Mouse (Mus musculus) limb, embryonic 13.5 days (tissue): ENCODE measurements around the gene Junb. TPM values are rescaled to one million over a fixed set of nuclear protein-coding genes. Genes with fewer than 3 reads are reported as not detected.

Experiments
- ATAC-seq: fragments of 200-750 bp; cut with Nextera tagmentation; 2 replicates; pipeline ENCODE4 v1.8.0; 2017; ENCODE audit warnings: low read depth, moderate number of reproducible peaks, moderate TSS enrichment; ENCODE audit not compliant: low FRiP score
- H3K27ac ChIP-seq: fragments of 300-500 bp; sonication (generic); 2 replicates; pipeline ENCODE4 v1.5.1; 2015; ENCODE audit warnings: inconsistent platforms, mild to moderate bottlenecking, moderate library complexity
- H3K27me3 ChIP-seq: fragments of 300-500 bp; sonication (generic); 2 replicates; pipeline ENCODE4 v1.6.1; 2015; ENCODE audit warnings: mild to moderate bottlenecking, inconsistent platforms
- H3K36me3 ChIP-seq: fragments of 300-500 bp; sonication (generic); 2 replicates; pipeline ENCODE4 v1.6.1; 2015; ENCODE audit warnings: inconsistent platforms, mild to moderate bottlenecking, moderate library complexity
- H3K4me1 ChIP-seq: fragments of 300-500 bp; sonication (generic); 2 replicates; pipeline ENCODE4 v1.6.1; 2015; ENCODE audit warnings: inconsistent platforms
- H3K4me2 ChIP-seq: fragments of 300-500 bp; sonication (generic); replicated peaks from 2 replicates; pipeline ENCODE4 v1.6.1; 2015; ENCODE audit warnings: inconsistent platforms, mild to moderate bottlenecking, moderate library complexity
- H3K4me3 ChIP-seq: fragments of 300-500 bp; sonication (generic); 2 replicates; pipeline ENCODE4 v1.5.1; 2015; ENCODE audit warnings: moderate library complexity, mild to moderate bottlenecking, inconsistent platforms
- H3K9ac ChIP-seq: fragments of 300-500 bp; sonication (generic); 2 replicates; pipeline ENCODE4 v1.6.1; 2015; ENCODE audit warnings: mild to moderate bottlenecking, inconsistent platforms
- H3K9me3 ChIP-seq: fragments of 300-500 bp; sonication (generic); 2 replicates; pipeline ENCODE4 v1.6.1; 2016; ENCODE audit warnings: inconsistent platforms
- WGBS: fragments of 180-500 bp; shearing (Covaris S2); methylation state at CpG from one replicate; pipeline ENCODE4 v1.1.7; 2015; 5-methylcytosine and 5-hydroxymethylcytosine counted together
- polyA plus RNA-seq: library from polyadenylated mRNA; unstranded; fragments of >200 nt; fragmentation: Nextera tagmentation; extraction: Ambion mirVana; gene quantifications from 2 replicates; pipeline ENCODE4 v1.2.1, GENCODE M21; 2015

The Junb gene
- polyA plus RNA-seq = 8.2 and 8.4 TPM in 2 replicates

DNA sequence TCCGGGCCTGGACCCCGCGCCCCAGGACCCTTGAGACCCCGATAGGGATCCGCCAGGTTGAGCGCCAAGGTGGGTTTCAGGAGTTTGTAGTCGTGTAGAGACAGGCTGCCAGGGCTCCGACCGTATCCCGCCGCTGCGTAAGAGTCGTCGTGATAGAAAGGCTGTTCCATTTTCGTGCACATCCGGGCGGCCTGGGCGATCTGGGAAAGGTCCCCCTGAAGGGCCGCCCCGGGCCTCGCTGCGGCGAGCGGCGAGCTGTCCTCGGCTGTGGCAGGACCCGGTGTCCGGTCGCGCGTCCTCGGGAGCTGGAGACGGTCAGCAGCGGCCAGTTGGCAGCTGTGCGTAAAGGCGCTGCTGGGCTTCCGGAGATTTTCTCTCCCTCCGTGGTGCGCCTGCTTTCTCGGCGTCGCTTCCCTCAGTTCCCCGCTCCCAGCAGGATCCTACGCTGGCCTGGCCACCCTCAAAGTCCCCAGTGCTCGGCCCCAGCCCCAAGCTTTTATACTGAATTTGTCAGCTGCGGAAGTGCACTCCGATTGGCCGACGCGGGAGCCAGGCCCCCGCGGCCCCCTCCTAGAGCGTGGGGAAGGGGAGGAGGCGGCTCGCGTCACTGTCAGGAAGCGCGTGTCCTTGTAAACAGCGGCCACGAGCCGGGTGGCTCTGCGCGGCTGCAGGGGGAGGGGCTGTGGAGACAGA is at the start of gene Junb:
TSS of gene Junb (minus strand) at position 471 of the 693 bp plus-strand sequence.
- Histone ChIP-seq H3K4me3 (peak within 1 kb of the TSS; percentile 59), H3K4me2 (peak within 1 kb of the TSS; percentile 98), H3K27me3 (peaks cover 27% of the 10 kb centered on the region), H3K4me1 (peaks cover 74% of the 10 kb centered on the region), H3K36me3 (peaks cover 13% of the 10 kb centered on the region), H3K27ac (peak within 1 kb of the TSS; percentile 48; the same call in 1 of the 2 replicates), H3K9ac (peak within 1 kb of the TSS; percentile 71), H3K9me3 (no peaks in the 10 kb centered on the region)
- WGBS = under 1% methylated on average over 63 of the region's 63 CpGs
- ATAC-seq = peak; percentile 58

DNA sequence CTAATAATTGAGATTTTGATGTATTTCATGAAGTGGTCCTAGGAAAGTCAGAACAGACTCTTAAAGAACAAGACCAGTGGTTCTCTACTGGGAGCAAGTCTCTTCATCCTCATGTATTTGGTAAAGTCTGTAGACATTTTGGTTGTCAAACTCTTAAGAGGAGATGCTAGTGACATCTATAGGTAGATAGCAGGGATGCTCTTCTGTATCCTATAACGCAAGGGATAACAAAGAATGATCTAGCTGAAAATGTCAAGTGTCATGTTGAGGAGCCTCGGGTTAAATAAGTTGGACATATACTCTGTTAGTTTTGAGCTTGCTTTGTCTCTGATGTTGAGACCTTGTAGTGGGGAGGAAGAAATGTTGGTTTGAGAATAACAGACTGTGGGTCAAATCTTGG is 49.4 kb upstream of the Junb start:
- H3K27ac ChIP-seq = no peak overlapping the region
- H3K36me3 ChIP-seq = peaks cover 49% of the 10 kb centered on the region
- no peak for ATAC-seq

DNA sequence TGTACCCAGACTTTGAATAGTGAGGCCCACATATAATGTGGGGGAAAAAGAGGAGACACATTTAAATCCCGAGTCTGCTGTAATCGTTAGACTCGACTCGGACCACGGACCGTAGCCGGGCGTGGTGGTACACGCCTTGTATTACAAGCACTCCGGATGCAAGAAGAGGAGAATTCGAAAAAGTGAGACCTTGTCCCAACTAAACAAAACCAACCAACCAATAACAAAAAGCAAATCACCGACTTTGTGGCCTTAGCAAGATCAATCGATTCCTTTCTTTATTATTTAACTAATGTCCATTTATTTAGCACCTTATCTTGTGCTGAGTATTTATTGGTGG is 49.0 kb upstream of the Junb start:
- Histone ChIP-seq H3K9ac (peak overlapping the region; percentile 99), H3K36me3 (peaks cover 49% of the 10 kb centered on the region), H3K4me2 (peak overlapping the region; percentile 94), H3K27ac (peak overlapping the region; percentile 92), H3K4me3 (peak overlapping the region; percentile 99), H3K27me3 (no peaks in the 10 kb centered on the region), H3K9me3 (no peaks in the 10 kb centered on the region), H3K4me1 (peaks cover 33% of the 10 kb centered on the region)
- WGBS = under 1% methylated on average over 13 of the region's 13 CpGs
- ATAC-seq = no peak

More for the DNA sequence above, 49.4 kb upstream of the Junb start:
- Histone ChIP-seq H3K9ac (peak overlapping the region; percentile 99), H3K4me2 (peak overlapping the region; percentile 94), H3K27me3 (no peaks in the 10 kb centered on the region), H3K9me3 (no peaks in the 10 kb centered on the region), H3K4me1 (peaks cover 33% of the 10 kb centered on the region), H3K4me3 (peak overlapping the region; percentile 99)
- WGBS = 39% methylated on average over 2 of the region's 2 CpGs

DNA sequence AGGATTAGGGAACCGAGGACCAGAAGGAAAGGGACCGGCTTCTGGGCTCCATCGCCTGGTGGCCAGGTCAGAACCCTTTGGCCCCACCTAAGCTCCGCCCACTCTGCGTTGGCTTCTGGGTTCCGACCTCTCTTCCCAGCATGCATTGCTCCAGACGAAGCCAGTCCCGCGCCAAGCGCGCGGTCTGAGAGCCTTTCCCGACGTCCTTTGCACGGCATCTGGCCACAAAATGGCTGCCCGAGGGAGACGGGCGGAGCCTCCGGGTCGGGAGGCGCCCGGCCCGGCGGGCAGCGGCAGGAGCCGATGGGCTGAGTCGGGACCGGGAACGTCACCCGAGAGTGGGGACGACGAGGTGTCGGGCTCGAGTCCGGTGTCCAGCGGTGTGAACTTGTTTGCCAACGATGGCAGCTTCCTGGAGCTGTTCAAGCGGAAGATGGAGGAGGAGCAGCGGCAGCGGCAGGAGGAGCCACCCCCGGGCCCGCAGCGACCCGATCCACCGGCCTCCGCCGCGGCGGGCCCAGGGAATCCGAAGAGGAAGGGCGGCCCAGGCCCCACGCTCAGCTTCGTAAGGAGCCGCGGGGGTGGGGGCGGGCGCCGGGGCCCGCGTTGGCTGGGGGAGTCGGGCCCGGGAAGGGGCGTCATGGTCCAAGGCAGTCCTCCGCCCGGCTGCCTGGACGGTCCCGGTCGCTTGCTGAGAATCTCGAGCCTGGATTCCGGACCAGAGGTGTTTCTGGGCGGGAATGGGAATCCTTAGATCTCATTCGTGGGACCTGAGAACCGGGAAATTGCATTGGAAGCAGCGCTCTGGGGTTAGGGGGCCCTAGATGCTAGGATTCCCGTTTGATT is 48.4 kb upstream of the Junb start, which contains the start of gene Trir:
TSS of gene Trir (plus strand) at position 154 of the 846 bp plus-strand sequence.
- H3K36me3 ChIP-seq = peaks cover 49% of the 10 kb centered on the region
- WGBS = under 1% methylated on average over 75 of the region's 75 CpGs

DNA sequence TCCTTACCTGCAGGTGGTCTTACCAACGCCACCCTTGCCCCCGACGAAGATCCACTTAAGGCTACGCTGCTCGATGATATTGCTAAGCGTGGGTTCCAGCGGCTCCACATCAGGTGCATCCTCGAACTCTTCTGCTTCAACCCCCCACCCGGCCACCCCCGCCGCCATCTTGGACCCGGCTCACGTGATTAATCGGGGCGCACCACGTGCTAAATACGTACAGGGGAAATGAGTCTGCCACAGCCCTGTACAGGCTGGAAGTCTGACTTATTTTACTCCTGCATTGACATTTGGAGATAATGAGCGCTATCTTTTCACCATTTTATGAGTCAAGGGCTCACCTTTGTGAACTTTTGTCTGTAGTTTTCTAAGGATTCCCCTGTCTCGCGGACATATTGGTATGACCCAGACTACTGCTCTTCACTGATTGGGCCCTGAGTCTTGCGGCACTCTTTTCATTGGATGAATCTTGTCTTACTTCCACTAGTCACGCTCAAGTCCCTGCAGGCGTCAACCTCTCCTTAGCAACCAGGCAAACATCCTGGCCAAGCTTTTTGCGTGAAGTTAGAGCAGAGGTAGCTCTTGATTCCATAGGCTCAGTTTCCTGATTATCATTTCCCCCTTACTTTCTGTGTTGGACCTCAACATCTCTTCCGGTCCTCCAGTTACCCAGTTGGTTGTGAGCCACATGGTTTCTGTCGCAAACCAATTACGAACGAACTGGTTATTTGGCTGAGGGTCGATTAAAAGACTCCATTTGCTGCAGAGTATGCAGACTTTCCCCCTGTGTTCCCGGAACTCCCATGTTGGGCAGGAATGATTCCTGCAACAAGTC is 46.8 kb upstream of the Junb start, which contains the start of gene Asna1:
TSS of gene Asna1 (minus strand) at position 184 of the 835 bp plus-strand sequence.
- Histone ChIP-seq H3K9me3 (no peaks in the 10 kb centered on the region), H3K4me3 (peak within 1 kb of the TSS; percentile 99), H3K36me3 (peaks cover 49% of the 10 kb centered on the region), H3K4me2 (peak within 1 kb of the TSS; percentile 94), H3K27ac (peak within 1 kb of the TSS; percentile 72), H3K4me1 (peaks cover 33% of the 10 kb centered on the region), H3K9ac (peak within 1 kb of the TSS; percentile 78), H3K27me3 (no peaks in the 10 kb centered on the region)
- WGBS = 5% methylated on average over 30 of the region's 30 CpGs
- ATAC-seq = peak; percentile 93

More for the DNA sequence above, 48.4 kb upstream of the Junb start, which contains the start of gene Trir:
- peak within 1 kb of the TSS; percentile 99 for H3K9ac ChIP-seq
- H3K4me1 ChIP-seq = peaks cover 33% of the 10 kb centered on the region
- peak; percentile 82 for ATAC-seq
- H3K27ac ChIP-seq = peak within 1 kb of the TSS; percentile 92
- H3K9me3 ChIP-seq = no peaks in the 10 kb centered on the region
- H3K4me2 ChIP-seq = peak within 1 kb of the TSS; percentile 94
- no peaks in the 10 kb centered on the region for H3K27me3 ChIP-seq
- H3K4me3 ChIP-seq = peak within 1 kb of the TSS; percentile 99

DNA sequence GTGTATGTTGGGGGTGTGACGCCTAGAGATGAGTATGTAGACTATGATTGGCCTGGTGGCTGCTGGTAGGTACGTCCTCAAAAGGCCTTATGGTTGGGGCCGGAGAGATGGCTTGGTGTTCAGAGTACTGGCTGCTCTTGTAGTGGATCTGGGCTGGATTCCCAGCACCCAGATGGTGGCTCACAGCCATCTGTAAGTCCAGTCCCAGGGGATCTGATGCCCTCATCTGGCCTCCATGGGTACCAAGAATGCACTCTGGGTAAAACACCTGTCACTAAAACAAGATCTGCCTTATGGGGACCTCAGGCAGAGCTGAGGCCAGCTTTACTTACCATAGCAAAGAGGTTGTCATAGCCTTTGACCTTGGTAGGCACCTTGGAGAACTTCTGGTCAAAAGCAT is 45.3 kb upstream of the Junb start:
- Histone ChIP-seq H3K4me2 (peak overlapping the region; percentile 94), H3K9me3 (no peaks in the 10 kb centered on the region), H3K4me1 (peaks cover 29% of the 10 kb centered on the region), H3K27me3 (no peaks in the 10 kb centered on the region), H3K9ac (no peak overlapping the region), H3K36me3 (peaks cover 51% of the 10 kb centered on the region), H3K27ac (no peak overlapping the region), H3K4me3 (peak overlapping the region; percentile 99)
- no peak for ATAC-seq
- WGBS = 95% methylated on average over 3 of the region's 3 CpGs

DNA sequence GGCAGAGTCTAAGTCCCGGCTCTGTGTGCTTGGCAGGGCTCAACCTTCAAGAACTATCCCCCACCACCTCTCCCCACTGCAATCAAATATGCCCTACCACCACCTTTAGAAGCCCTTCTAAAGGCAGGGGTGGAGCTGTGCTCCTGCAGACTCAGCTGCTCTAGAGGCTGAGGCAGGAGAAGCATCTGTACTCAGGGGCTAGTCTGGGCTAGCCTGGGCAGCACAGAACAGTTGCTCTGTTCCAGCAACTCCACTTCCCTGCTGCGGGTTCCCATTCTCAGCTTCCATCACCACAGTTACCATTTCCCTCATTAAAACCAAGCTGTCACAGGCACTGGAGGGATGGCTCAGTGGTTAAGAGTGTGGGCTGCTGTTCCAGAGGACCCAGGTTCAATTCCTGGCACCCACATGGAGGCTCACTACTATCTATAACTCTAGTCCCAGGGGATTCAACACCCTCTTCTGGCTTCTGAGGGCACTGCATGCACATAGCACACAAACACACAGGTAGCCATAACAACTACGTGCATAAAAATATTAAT is 43.1 kb upstream of the Junb start:
- H3K4me1 ChIP-seq = peaks cover 18% of the 10 kb centered on the region
- H3K9ac ChIP-seq = no peak overlapping the region
- peaks cover 70% of the 10 kb centered on the region for H3K36me3 ChIP-seq
- 95% methylated on average over 3 of the region's 3 CpGs for WGBS
- no peak overlapping the region for H3K27ac ChIP-seq
- no peaks in the 10 kb centered on the region for H3K27me3 ChIP-seq
- ATAC-seq = no peak
- no peak overlapping the region for H3K4me3 ChIP-seq
- no peaks in the 10 kb centered on the region for H3K9me3 ChIP-seq
- H3K4me2 ChIP-seq = no peak overlapping the region

DNA sequence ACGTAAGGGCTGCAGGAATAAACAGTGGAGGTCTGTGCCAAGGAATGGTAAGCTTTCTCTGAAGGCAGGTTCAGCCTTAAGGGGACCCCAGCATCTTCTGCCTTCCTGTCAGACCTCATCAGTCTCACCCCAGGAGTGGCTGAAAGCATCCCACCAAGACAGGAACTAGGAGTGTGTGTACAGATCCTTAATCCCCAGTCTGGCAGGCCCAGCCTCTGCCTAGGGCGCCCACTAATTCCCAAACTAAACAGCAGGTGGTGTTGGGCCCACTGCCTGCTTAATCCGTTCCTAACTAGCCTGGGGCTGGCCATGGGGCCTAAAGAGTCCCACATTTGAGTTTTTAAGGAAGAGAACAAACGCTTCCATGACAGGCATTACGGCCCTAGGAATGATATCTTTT is 38.7 kb upstream of the Junb start:
- ATAC-seq = no peak
- H3K4me1 ChIP-seq = peaks cover 5% of the 10 kb centered on the region
- no peak overlapping the region for H3K9ac ChIP-seq
- peaks cover 29% of the 10 kb centered on the region for H3K27me3 ChIP-seq
- WGBS = 57% methylated on average over 5 of the region's 5 CpGs
- H3K4me2 ChIP-seq = no peak overlapping the region
- peaks cover 52% of the 10 kb centered on the region for H3K36me3 ChIP-seq
- no peak overlapping the region for H3K27ac ChIP-seq
- no peaks in the 10 kb centered on the region for H3K9me3 ChIP-seq
- H3K4me3 ChIP-seq = no peak overlapping the region

DNA sequence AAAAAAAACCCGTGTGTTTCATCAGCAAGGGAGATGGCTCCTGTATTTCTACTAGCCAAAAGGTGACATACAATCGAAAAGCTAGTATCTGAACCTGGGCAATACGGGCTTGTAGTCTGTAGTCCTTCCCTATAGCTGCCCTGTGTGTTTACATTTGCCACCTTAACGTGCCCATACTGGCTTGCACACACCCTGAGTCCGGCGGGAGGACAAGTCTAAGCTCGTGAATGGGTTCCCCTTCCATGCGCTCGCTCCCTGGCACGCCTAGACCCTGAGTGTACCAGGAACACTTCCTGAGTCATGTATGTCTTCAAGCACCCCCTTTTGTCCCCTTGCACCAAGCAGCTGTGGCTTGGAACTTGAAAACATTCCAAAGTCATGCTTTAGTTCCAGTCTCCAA is 38.2 kb upstream of the Junb start:
- H3K27ac ChIP-seq = no peak overlapping the region

DNA sequence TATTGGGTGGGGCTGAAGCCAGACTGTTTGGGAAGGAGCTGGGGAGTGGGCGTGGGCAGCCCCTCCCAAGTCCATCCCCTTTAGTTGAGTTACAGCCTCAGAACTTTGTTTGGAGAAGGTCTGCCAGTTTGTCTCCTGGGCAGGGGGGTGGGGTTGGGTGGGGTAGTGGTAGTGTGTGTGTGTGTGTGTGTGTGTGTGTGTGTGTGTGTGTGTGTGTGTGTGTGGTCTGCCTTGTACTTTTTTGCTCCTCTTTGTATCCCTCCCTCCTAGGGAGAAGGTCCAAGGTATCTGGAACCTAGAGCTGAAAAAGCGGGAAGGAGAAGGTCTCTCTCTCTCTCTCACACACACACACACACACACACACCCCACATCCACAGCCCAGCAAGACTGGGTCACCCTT is 35.9 kb upstream of the Junb start, which contains the start of gene Best2:
TSS of gene Best2 (minus strand) at position 101 of the 400 bp plus-strand sequence.
- Histone ChIP-seq H3K27me3 (peaks cover 51% of the 10 kb centered on the region), H3K4me3 (peak within 1 kb of the TSS; percentile 30), H3K9ac (peak within 1 kb of the TSS; percentile 48; the same call in 1 of the 2 replicates), H3K27ac (no peak within 1 kb of the TSS), H3K4me2 (peak within 1 kb of the TSS; percentile 63), H3K4me1 (peaks cover 5% of the 10 kb centered on the region), H3K9me3 (no peaks in the 10 kb centered on the region), H3K36me3 (peaks cover 25% of the 10 kb centered on the region)
- 51% methylated on average over 2 of the region's 2 CpGs for WGBS
- no peak for ATAC-seq

More for the DNA sequence above, 38.2 kb upstream of the Junb start:
- Histone ChIP-seq H3K4me1 (peaks cover 5% of the 10 kb centered on the region), H3K9ac (no peak overlapping the region), H3K27me3 (peaks cover 33% of the 10 kb centered on the region), H3K36me3 (peaks cover 47% of the 10 kb centered on the region), H3K9me3 (no peaks in the 10 kb centered on the region), H3K4me2 (no peak overlapping the region), H3K4me3 (no peak overlapping the region)
- 67% methylated on average over 10 of the region's 10 CpGs for WGBS
- ATAC-seq = no peak

DNA sequence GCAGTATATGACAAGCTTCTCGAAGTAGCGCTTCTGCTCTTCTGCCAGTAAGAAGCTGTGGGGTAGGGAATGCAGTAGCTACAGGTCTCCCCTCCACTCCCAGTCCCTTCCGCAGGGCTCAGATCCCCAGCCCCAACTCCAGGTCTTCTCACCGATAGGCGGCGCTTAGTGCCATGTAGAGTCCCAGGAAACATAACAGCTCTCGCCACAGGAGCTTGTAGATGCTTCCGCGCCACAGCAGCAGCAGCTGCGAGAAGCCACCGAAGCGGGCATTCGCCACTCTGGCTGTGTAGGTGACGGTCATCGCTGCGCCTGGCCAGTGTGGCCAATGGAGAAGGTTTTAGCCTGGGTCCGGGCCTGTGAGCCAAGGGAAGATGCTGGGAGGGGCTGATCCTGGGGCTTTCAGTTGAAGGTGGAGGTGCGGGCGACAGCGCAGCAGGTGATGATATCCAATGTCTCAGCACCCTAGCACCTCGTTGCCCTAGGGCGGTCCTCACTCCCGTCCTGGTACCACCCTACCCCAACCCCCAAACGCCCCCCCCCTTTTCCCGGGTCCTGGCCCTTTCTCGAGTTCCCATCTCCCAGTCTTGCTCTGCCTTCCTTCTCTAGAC is 34.8 kb upstream of the Junb start:
- peaks cover 14% of the 10 kb centered on the region for H3K36me3 ChIP-seq
- H3K9ac ChIP-seq = peak overlapping the region; percentile 48; the same call in 1 of the 2 replicates
- H3K9me3 ChIP-seq = no peaks in the 10 kb centered on the region
- peaks cover 62% of the 10 kb centered on the region for H3K27me3 ChIP-seq
- H3K4me2 ChIP-seq = peak overlapping the region; percentile 63
- peak overlapping the region; percentile 30 for H3K4me3 ChIP-seq
- no peak for ATAC-seq
- H3K4me1 ChIP-seq = peaks cover 5% of the 10 kb centered on the region
- 6% methylated on average over 25 of the region's 26 CpGs for WGBS
- H3K27ac ChIP-seq = no peak overlapping the region
